26 mouse cellular contexts compared by ENCODE assay signal in genomic region chr1:64101331-64101730, GRCm38 (mm10). TPM values are rescaled to one million over a fixed set of nuclear protein-coding genes. Genes with fewer than 3 reads are reported as not detected.
DNase-seq lines count a peak whose midpoint lies in the region; ATAC-seq and TF ChIP-seq lines count a peak whose summit lies in the region.
"Had no signal": no experiment of that assay in that cellular context is flagged by ENCODE, and none has a peak within 500 bp of the region (broad histone marks: within the 10 kb centered on the region; RNA-seq: fewer than 3 reads in every experiment).

No protein-coding gene starts in this region.

- no peak for ATAC-seq in limb, embryonic 12.5 days (ENCODE audit: insufficient number of reproducible peaks, insufficient read depth, low FRiP score, low TSS enrichment, low read depth)
- ATAC-seq in common myeloid progenitor, adult 5-6 weeks (replicated peaks; ENCODE audit: low read depth, poor library complexity, severe bottlenecking) = peak; percentile 33; the same call in 1 of the 2 replicates
- no peak for ATAC-seq in limb, embryonic 14.5 days (ENCODE audit: low FRiP score, low read depth)
- no peak for ATAC-seq in midbrain, embryonic 13.5 days
- ATAC-seq in forebrain, embryonic 15.5 days (replicated peaks) = no peak
- ATAC-seq: forebrain, postnatal 0 days; inflammation-experienced regulatory T-cells, adult 6 months; liver, embryonic 12.5 days had no signal

- H3K4me3 ChIP-seq in limb, embryonic 12.5 days (replicated peaks) = no peak overlapping the region
- H3K4me3 ChIP-seq in limb, embryonic 10.5 days = no peak overlapping the region
- H3K4me3 ChIP-seq in limb, embryonic 14.5 days (replicated peaks; ENCODE audit: low read length) = no peak overlapping the region
- no peak overlapping the region for H3K4me3 ChIP-seq in midbrain, embryonic 13.5 days (replicated peaks)
- no peak overlapping the region for H3K4me3 ChIP-seq in forebrain, embryonic 15.5 days
- H3K4me3 ChIP-seq: embryonic facial prominence, embryonic 10.5 days; forebrain, embryonic 10.5 days; hindbrain, embryonic 12.5 days; left cerebral cortex, adult 2 months; liver, embryonic 12.5 days; lung, embryonic 15.5 days; midbrain, embryonic 10.5 days had no signal

- H3K9ac ChIP-seq in limb, embryonic 12.5 days (replicated peaks) = no peak overlapping the region
- no peak overlapping the region for H3K9ac ChIP-seq in limb, embryonic 14.5 days (ENCODE audit: low read depth, low read length, severe bottlenecking)
- H3K9ac ChIP-seq in midbrain, embryonic 13.5 days (replicated peaks) = no peak overlapping the region
- no peak overlapping the region for H3K9ac ChIP-seq in forebrain, embryonic 15.5 days (replicated peaks)
- H3K9ac ChIP-seq: forebrain, postnatal 0 days; hindbrain, embryonic 12.5 days; liver, embryonic 12.5 days; lung, embryonic 15.5 days had no signal

- peaks cover 42% of the 10 kb centered on the region for H3K4me1 ChIP-seq in limb, embryonic 12.5 days (replicated peaks)
- peaks cover 38% of the 10 kb centered on the region for H3K4me1 ChIP-seq in limb, embryonic 10.5 days
- H3K4me1 ChIP-seq in limb, embryonic 14.5 days (ENCODE audit: control insufficient read depth, insufficient read depth, low read length) = peaks cover 16% of the 10 kb centered on the region
- H3K4me1 ChIP-seq in midbrain, embryonic 13.5 days (replicated peaks) = peaks cover 48% of the 10 kb centered on the region
- peaks cover 39% of the 10 kb centered on the region for H3K4me1 ChIP-seq in forebrain, embryonic 15.5 days

- H3K27me3 ChIP-seq in limb, embryonic 12.5 days = no peaks in the 10 kb centered on the region
- no peaks in the 10 kb centered on the region for H3K27me3 ChIP-seq in limb, embryonic 10.5 days (ENCODE audit: low read depth, poor library complexity, severe bottlenecking)
- H3K27me3 ChIP-seq in limb, embryonic 14.5 days (ENCODE audit: control insufficient read depth, insufficient read depth, low read length) = no peaks in the 10 kb centered on the region
- H3K27me3 ChIP-seq in midbrain, embryonic 13.5 days = no peaks in the 10 kb centered on the region
- no peaks in the 10 kb centered on the region for H3K27me3 ChIP-seq in forebrain, embryonic 15.5 days
- H3K27me3 ChIP-seq: hindbrain, embryonic 12.5 days; liver, embryonic 12.5 days; lung, embryonic 15.5 days had no signal

- WGBS in limb, embryonic 12.5 days = 37% methylated on average over 3 of the region's 3 CpGs
- 70% methylated on average over 3 of the region's 3 CpGs for WGBS in limb, embryonic 10.5 days
- 23% methylated on average over 3 of the region's 3 CpGs for WGBS in limb, embryonic 14.5 days
- WGBS in midbrain, embryonic 13.5 days = 78% methylated on average over 3 of the region's 3 CpGs
- WGBS in forebrain, embryonic 15.5 days = 60% methylated on average over 3 of the region's 3 CpGs

- H3K27ac ChIP-seq in limb, embryonic 12.5 days = peak overlapping the region; percentile 54; the same call in 1 of the 2 replicates
- H3K27ac ChIP-seq in limb, embryonic 10.5 days = no peak overlapping the region; the same call in 1 of the 2 replicates
- H3K27ac ChIP-seq in limb, embryonic 14.5 days (replicated peaks; ENCODE audit: low read depth, low read length) = no peak overlapping the region
- no peak overlapping the region for H3K27ac ChIP-seq in midbrain, embryonic 13.5 days
- no peak overlapping the region for H3K27ac ChIP-seq in forebrain, embryonic 15.5 days (replicated peaks)
- H3K27ac ChIP-seq: embryonic facial prominence, embryonic 10.5 days; forebrain, embryonic 10.5 days; hindbrain, embryonic 12.5 days; left cerebral cortex, adult 2 months; liver, embryonic 12.5 days; lung, embryonic 15.5 days; midbrain, embryonic 10.5 days had no signal

- no peak for DNase-seq in limb, embryonic 10.5 days (ENCODE audit: low spot score)
- DNase-seq in limb, embryonic 14.5 days (ENCODE audit: low spot score) = peak; percentile 49
- no peak for DNase-seq in lung, adult 18-20 months
- DNase-seq: adrenal gland, postnatal 25 days; B cell, adult 2 months; cerebellum, adult 9-10 months; forebrain, postnatal 0 days; gastrocnemius, postnatal 36 days; kidney, adult 18-20 months; kidney, postnatal 4 days; lung, postnatal 36 days; thymus, adult 2 months; thymus, postnatal 4 days had no signal

- no peak for TF ChIP-seq POLR2A in limb, embryonic 14.5 days (IDR thresholded peaks at IDR 0.05; ENCODE audit: borderline replicate concordance, extremely low read depth, insufficient read depth, insufficient read length)

- no peaks in the 10 kb centered on the region for H3K9me3 ChIP-seq in limb, embryonic 12.5 days
- no peaks in the 10 kb centered on the region for H3K9me3 ChIP-seq in limb, embryonic 10.5 days (replicated peaks)
- no peaks in the 10 kb centered on the region for H3K9me3 ChIP-seq in limb, embryonic 14.5 days (ENCODE audit: control insufficient read depth, low read length)
- no peaks in the 10 kb centered on the region for H3K9me3 ChIP-seq in midbrain, embryonic 13.5 days
- no peaks in the 10 kb centered on the region for H3K9me3 ChIP-seq in forebrain, embryonic 15.5 days
- H3K9me3 ChIP-seq: embryonic facial prominence, embryonic 10.5 days; forebrain, embryonic 10.5 days; hindbrain, embryonic 12.5 days; liver, embryonic 12.5 days; lung, embryonic 15.5 days; midbrain, embryonic 10.5 days had no signal

- peaks cover 3% of the 10 kb centered on the region; the same call in 1 of the 2 replicates for H3K36me3 ChIP-seq in limb, embryonic 12.5 days
- peaks cover 6% of the 10 kb centered on the region; the same call in 1 of the 2 replicates for H3K36me3 ChIP-seq in limb, embryonic 10.5 days
- H3K36me3 ChIP-seq in limb, embryonic 14.5 days (ENCODE audit: control insufficient read depth, insufficient read depth, low read length) = no peaks in the 10 kb centered on the region
- H3K36me3 ChIP-seq in midbrain, embryonic 13.5 days = 0 out of 2 replicates have a peak, but pooled peaks cover 3% of the 10 kb centered on the region
- no peaks in the 10 kb centered on the region for H3K36me3 ChIP-seq in forebrain, embryonic 15.5 days

- H3K4me2 ChIP-seq in limb, embryonic 12.5 days = no peak overlapping the region; the same call in 1 of the 2 replicates
- H3K4me2 ChIP-seq in limb, embryonic 14.5 days (replicated peaks; ENCODE audit: low read depth, low read length, severe bottlenecking) = no peak overlapping the region
- H3K4me2 ChIP-seq in midbrain, embryonic 13.5 days (replicated peaks) = no peak overlapping the region
- no peak overlapping the region for H3K4me2 ChIP-seq in forebrain, embryonic 15.5 days (replicated peaks)
- H3K4me2 ChIP-seq: heart, embryonic 11.5 days; hindbrain, embryonic 12.5 days; liver, embryonic 12.5 days; lung, embryonic 15.5 days had no signal

RNA-seq across cellular contexts. Expression of gene Klf7, which starts 20.8 kb away (rescaled TPM):
- polyA plus RNA-seq in limb, embryonic 12.5 days (2016; fragmentation: Nextera tagmentation; extraction: Ambion mirVana) = 13.7 and 13.9 TPM in 2 replicates
- 8.8 and 9.6 TPM in 2 replicates for polyA plus RNA-seq in limb, embryonic 10.5 days (2016; fragmentation: Nextera tagmentation; extraction: Ambion mirVana)
- total RNA-seq in common myeloid progenitor, adult 5-6 weeks (2017) = 5.1 and 6.4 TPM in 2 replicates
- 9.7 and 10.2 TPM in 2 replicates for polyA plus RNA-seq in limb, embryonic 14.5 days (2012; rRNA removed)
- 17.3 and 18.7 TPM in 2 replicates for polyA plus RNA-seq in limb, embryonic 14.5 days (2014; fragmentation: Nextera tagmentation; extraction: Ambion mirVana)
- 84.5 and 92.2 TPM in 2 replicates for polyA plus RNA-seq in midbrain, embryonic 13.5 days (2015; fragmentation: Nextera tagmentation; extraction: Ambion mirVana)
- 125 and 126 TPM in 2 replicates for polyA plus RNA-seq in forebrain, embryonic 15.5 days (2015; fragmentation: Nextera tagmentation; extraction: Ambion mirVana)
